Mouse (Mus musculus): ENCODE results near the gene Sv2b. TPM values are rescaled to one million over a fixed set of nuclear protein-coding genes. Genes with fewer than 3 reads are reported as not detected.

The Sv2b gene
- polyA plus RNA-seq, 1 experiment: 0.15 TPM

- H3K27me3 ChIP-seq (ENCODE audit: control insufficient read depth, insufficient read depth, low read length): no peaks in the 10 kb centered on the region
- no peaks in the 10 kb centered on the region for H3K36me3 ChIP-seq (ENCODE audit: control insufficient read depth, insufficient read depth, low read length)
- H3K4me1 ChIP-seq (ENCODE audit: control insufficient read depth, insufficient read depth, insufficient read length, low read length): no peaks in the 10 kb centered on the region
- 26% methylated on average over 15 of the region's 15 CpGs for WGBS
- TF ChIP-seq CTCF (IDR thresholded peaks at IDR 0.05; ENCODE audit: extremely low read depth, insufficient read length, insufficient replicate concordance, low read depth, low read length) (peak; percentile 19; the same call in 1 of the 2 replicates), POLR2A (IDR thresholded peaks at IDR 0.05; ENCODE audit: low read depth, low read length) (no peak)
- no peak overlapping the region for H3K27ac ChIP-seq (ENCODE audit: insufficient read depth, low read depth, low read length)
- no peak overlapping the region for H3K4me3 ChIP-seq (ENCODE audit: low read depth, low read length)
These were observed 174.1 kb downstream of the Sv2b start for GRCm38 (mm10) chr7:75134710-75135617.

- H3K27me3 ChIP-seq (ENCODE audit: control insufficient read depth, insufficient read depth, low read length): no peaks in the 10 kb centered on the region
- no peak for TF ChIP-seq POLR2A (IDR thresholded peaks at IDR 0.05; ENCODE audit: low read depth, low read length)
- no peak for TF ChIP-seq CTCF (IDR thresholded peaks at IDR 0.05; ENCODE audit: extremely low read depth, insufficient read length, insufficient replicate concordance, low read depth, low read length)
- H3K36me3 ChIP-seq (ENCODE audit: control insufficient read depth, insufficient read depth, low read length): no peaks in the 10 kb centered on the region
- no peak overlapping the region for H3K4me3 ChIP-seq (ENCODE audit: low read depth, low read length)
- H3K27ac ChIP-seq (ENCODE audit: insufficient read depth, low read depth, low read length): no peak overlapping the region
- no peaks in the 10 kb centered on the region for H3K4me1 ChIP-seq (ENCODE audit: control insufficient read depth, insufficient read depth, insufficient read length, low read length)
- 67% methylated on average over 4 of the region's 4 CpGs for WGBS
These were observed 181.0 kb downstream of the Sv2b start for GRCm38 (mm10) chr7:75128036-75128435.

GRCm38 (mm10) chr7:75124067-75124466, 185.0 kb downstream of the Sv2b start:
- TF ChIP-seq POLR2A (IDR thresholded peaks at IDR 0.05; ENCODE audit: low read depth, low read length): no peak
- TF ChIP-seq CTCF (IDR thresholded peaks at IDR 0.05; ENCODE audit: extremely low read depth, insufficient read length, insufficient replicate concordance, low read depth, low read length): no peak
- Histone ChIP-seq H3K27me3 (ENCODE audit: control insufficient read depth, insufficient read depth, low read length) (no peaks in the 10 kb centered on the region), H3K4me3 (ENCODE audit: low read depth, low read length) (no peak overlapping the region), H3K36me3 (ENCODE audit: control insufficient read depth, insufficient read depth, low read length) (no peaks in the 10 kb centered on the region), H3K27ac (ENCODE audit: insufficient read depth, low read depth, low read length) (no peak overlapping the region), H3K4me1 (ENCODE audit: control insufficient read depth, insufficient read depth, insufficient read length, low read length) (no peaks in the 10 kb centered on the region)
- 83% methylated on average over 5 of the region's 5 CpGs for WGBS

DNA sequence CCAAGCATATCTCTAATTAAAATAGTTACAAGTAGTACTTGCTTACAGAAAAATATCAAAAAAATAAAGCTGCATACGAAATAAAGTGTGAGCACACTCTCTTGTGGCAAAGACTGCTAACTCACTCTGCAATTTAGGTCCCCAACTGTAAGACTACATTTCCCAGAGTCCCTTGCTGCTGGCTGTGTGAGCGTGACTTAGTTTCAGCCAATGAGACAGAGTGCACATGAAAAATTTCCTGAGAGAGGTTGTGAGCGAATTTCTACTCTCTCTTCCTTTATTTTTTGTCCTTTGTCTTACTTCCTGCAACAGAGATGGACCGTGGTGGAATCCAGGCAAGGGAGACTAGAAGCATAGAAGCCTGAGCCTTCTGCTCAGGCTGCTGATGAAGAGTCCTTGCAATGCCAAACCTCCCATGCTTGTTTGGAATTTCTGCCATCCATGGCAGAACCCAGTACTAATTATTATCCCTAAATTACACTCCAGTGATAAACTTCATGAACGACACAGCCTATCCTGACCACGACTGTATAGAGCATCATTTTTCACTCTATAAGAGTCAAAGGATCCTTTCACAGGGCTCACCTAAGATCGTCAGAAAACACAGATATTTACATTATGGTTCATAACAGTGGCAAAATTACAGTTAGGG, 190.9 kb downstream of the Sv2b start:
- no peak for TF ChIP-seq POLR2A (IDR thresholded peaks at IDR 0.05; ENCODE audit: low read depth, low read length)
- no peak for TF ChIP-seq CTCF (IDR thresholded peaks at IDR 0.05; ENCODE audit: extremely low read depth, insufficient read length, insufficient replicate concordance, low read depth, low read length)
- Histone ChIP-seq H3K27ac (ENCODE audit: insufficient read depth, low read depth, low read length) (no peak overlapping the region), H3K4me1 (ENCODE audit: control insufficient read depth, insufficient read depth, insufficient read length, low read length) (no peaks in the 10 kb centered on the region), H3K4me3 (ENCODE audit: low read depth, low read length) (no peak overlapping the region), H3K36me3 (ENCODE audit: control insufficient read depth, insufficient read depth, low read length) (no peaks in the 10 kb centered on the region), H3K27me3 (ENCODE audit: control insufficient read depth, insufficient read depth, low read length) (no peaks in the 10 kb centered on the region; the same call in 1 of the 2 replicates)
- 31% methylated on average over 7 of the region's 7 CpGs for WGBS

DNA sequence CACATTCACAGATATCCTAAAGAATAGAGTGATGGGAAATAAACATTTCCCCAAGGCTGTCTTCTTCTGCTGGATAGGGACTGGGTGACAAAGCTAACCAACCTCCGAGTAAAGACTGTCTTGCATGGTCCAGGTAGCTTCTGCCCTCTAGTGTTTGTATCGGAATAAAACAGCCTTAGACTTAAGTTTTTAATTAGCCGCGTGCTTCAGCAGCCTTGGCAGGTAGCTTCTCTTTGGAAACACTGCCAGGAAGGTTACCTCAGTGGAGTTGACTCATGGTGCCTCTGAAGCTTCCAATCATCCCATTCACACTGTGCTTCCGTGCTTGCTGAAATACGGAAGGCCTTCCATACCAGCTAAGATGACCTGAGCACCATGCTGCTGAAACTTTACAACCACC, 198.4 kb downstream of the Sv2b start:
- peak; percentile 19; the same call in 1 of the 2 replicates for TF ChIP-seq CTCF (IDR thresholded peaks at IDR 0.05; ENCODE audit: extremely low read depth, insufficient read length, insufficient replicate concordance, low read depth, low read length)
- TF ChIP-seq POLR2A (IDR thresholded peaks at IDR 0.05; ENCODE audit: low read depth, low read length): no peak
- Histone ChIP-seq H3K4me3 (ENCODE audit: low read depth, low read length) (no peak overlapping the region), H3K4me1 (ENCODE audit: control insufficient read depth, insufficient read depth, insufficient read length, low read length) (no peaks in the 10 kb centered on the region), H3K27me3 (ENCODE audit: control insufficient read depth, insufficient read depth, low read length) (no peaks in the 10 kb centered on the region; the same call in 1 of the 2 replicates), H3K36me3 (ENCODE audit: control insufficient read depth, insufficient read depth, low read length) (no peaks in the 10 kb centered on the region), H3K27ac (ENCODE audit: insufficient read depth, low read depth, low read length) (no peak overlapping the region)
- 7% methylated on average over 6 of the region's 6 CpGs for WGBS

- Histone ChIP-seq H3K4me1 (ENCODE audit: control insufficient read depth, insufficient read depth, insufficient read length, low read length) (no peaks in the 10 kb centered on the region), H3K36me3 (ENCODE audit: control insufficient read depth, insufficient read depth, low read length) (no peaks in the 10 kb centered on the region), H3K4me3 (ENCODE audit: low read depth, low read length) (no peak overlapping the region), H3K27ac (ENCODE audit: insufficient read depth, low read depth, low read length) (no peak overlapping the region), H3K27me3 (ENCODE audit: control insufficient read depth, insufficient read depth, low read length) (no peaks in the 10 kb centered on the region)
- TF ChIP-seq POLR2A (IDR thresholded peaks at IDR 0.05; ENCODE audit: low read depth, low read length) (no peak), CTCF (IDR thresholded peaks at IDR 0.05; ENCODE audit: extremely low read depth, insufficient read length, insufficient replicate concordance, low read depth, low read length) (no peak)
These were observed 201.6 kb downstream of the Sv2b start for GRCm38 (mm10) chr7:75107441-75107840.

DNA sequence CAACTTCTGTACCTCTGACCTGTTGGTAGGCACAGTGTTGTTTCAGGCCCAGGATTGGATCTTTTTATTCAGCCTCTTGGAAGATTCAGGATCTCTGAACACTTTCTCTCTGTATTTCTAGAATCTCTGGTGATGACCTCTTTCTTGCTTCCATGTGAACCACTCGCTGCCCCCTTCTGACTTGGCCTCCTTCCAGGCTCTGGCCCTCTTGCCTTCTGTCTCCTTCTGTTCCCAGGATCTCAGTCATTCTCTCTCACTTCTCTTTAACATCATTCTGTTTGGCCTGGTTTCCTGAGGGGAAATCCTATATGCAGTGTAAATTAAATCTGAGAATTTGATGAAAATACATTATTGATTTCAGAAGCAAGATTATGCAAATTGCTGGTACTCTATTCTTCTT, 205.2 kb downstream of the Sv2b start:
- Histone ChIP-seq H3K4me1 (ENCODE audit: control insufficient read depth, insufficient read depth, insufficient read length, low read length) (no peaks in the 10 kb centered on the region), H3K27ac (ENCODE audit: insufficient read depth, low read depth, low read length) (no peak overlapping the region), H3K36me3 (ENCODE audit: control insufficient read depth, insufficient read depth, low read length) (no peaks in the 10 kb centered on the region), H3K4me3 (ENCODE audit: low read depth, low read length) (no peak overlapping the region), H3K27me3 (ENCODE audit: control insufficient read depth, insufficient read depth, low read length) (no peaks in the 10 kb centered on the region)
- 52% methylated on average over 1 of the region's 1 CpGs for WGBS
- TF ChIP-seq POLR2A (IDR thresholded peaks at IDR 0.05; ENCODE audit: low read depth, low read length) (no peak), CTCF (IDR thresholded peaks at IDR 0.05; ENCODE audit: extremely low read depth, insufficient read length, insufficient replicate concordance, low read depth, low read length) (no peak)

Data from small intestine, adult 2 months (tissue).